In the genomic region with DNA sequence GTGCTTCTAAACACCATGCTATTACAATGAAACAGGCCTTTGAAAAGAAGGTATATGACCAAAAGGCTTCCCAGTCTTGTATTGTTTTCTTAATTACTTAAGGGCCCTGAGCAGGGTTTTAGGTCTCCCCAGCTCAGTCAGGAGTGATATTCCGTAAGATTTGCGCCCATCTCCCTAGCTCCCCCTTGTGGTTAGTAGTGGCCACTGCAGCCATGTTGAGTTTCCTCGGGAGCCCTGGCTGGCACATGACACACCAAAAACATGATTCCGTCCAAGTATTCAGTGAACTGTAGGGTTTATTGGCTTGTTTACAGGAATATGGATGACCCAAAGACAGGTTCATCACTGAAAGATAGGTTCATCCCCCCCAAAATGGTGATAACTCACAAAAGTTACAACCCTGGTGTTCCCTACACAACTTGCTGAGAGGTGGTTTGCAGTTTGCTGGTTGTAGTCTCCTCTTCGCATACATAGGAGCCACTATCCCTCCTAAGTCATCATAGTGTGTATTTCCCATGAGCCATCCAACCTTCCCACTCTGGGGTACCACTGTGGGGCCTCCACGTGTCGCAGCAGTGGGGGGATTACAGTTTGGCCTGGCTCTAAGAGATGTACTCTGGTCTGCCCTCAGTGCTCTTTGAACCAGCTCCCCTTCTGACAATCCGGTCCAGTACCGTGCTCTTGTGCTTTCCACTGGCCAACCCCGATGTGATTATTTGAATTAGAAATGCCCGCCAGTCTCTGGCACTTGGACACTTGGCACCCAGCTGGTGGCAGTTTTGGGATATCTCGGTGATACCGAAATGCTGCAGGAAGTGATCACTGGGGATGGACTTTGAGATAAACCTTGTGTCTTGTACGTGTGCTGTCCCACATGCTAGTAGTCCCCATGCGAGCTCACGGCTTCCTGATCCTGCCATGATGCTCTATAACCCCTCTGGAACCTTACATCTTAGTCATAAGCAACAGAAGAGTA, we compare ENCODE assay signal across 9 mouse cellular contexts. TPM values are rescaled to one million over a fixed set of nuclear protein-coding genes. Genes with fewer than 3 reads are reported as not detected.
DNase-seq lines count a peak whose midpoint lies in the region; ATAC-seq and TF ChIP-seq lines count a peak whose summit lies in the region.
"Had no signal": no experiment of that assay in that cellular context is flagged by ENCODE, and none has a peak within 500 bp of the region (broad histone marks: within the 10 kb centered on the region; RNA-seq: fewer than 3 reads in every experiment).

No protein-coding gene starts in this region.

- H3K9me3 ChIP-seq in embryonic facial prominence, embryonic 10.5 days = no peaks in the 10 kb centered on the region
- no peaks in the 10 kb centered on the region for H3K9me3 ChIP-seq in hindbrain, postnatal 0 days (ENCODE audit: low read length)
- H3K9me3 ChIP-seq in limb, embryonic 14.5 days (ENCODE audit: control insufficient read depth, low read length) = no peaks in the 10 kb centered on the region

- no peak overlapping the region for H3K4me2 ChIP-seq in hindbrain, postnatal 0 days (ENCODE audit: low read depth, low read length)
- no peak overlapping the region for H3K4me2 ChIP-seq in limb, embryonic 14.5 days (replicated peaks; ENCODE audit: low read depth, low read length, severe bottlenecking)

- WGBS in embryonic facial prominence, embryonic 10.5 days = 73% methylated on average over 16 of the region's 16 CpGs
- WGBS in hindbrain, postnatal 0 days = 61% methylated on average over 16 of the region's 16 CpGs
- WGBS in limb, embryonic 14.5 days = 71% methylated on average over 16 of the region's 16 CpGs

- no peak overlapping the region for H3K9ac ChIP-seq in hindbrain, postnatal 0 days (replicated peaks; ENCODE audit: low read length)
- no peak overlapping the region for H3K9ac ChIP-seq in limb, embryonic 14.5 days (ENCODE audit: low read depth, low read length, severe bottlenecking)

- peaks cover 64% of the 10 kb centered on the region for H3K36me3 ChIP-seq in embryonic facial prominence, embryonic 10.5 days (replicated peaks)
- H3K36me3 ChIP-seq in hindbrain, postnatal 0 days (ENCODE audit: insufficient read depth, low read length) = peaks cover 25% of the 10 kb centered on the region; the same call in 1 of the 2 replicates
- peaks cover 47% of the 10 kb centered on the region for H3K36me3 ChIP-seq in limb, embryonic 14.5 days (ENCODE audit: control insufficient read depth, insufficient read depth, low read length)

- peaks cover 7% of the 10 kb centered on the region for H3K4me1 ChIP-seq in embryonic facial prominence, embryonic 10.5 days
- no peaks in the 10 kb centered on the region for H3K4me1 ChIP-seq in hindbrain, postnatal 0 days (ENCODE audit: insufficient read depth, low read length)
- peaks cover 2% of the 10 kb centered on the region; the same call in 1 of the 2 replicates for H3K4me1 ChIP-seq in limb, embryonic 14.5 days (ENCODE audit: control insufficient read depth, insufficient read depth, low read length)

- peak; percentile 61 for DNase-seq in urinary bladder, postnatal 14 days (ENCODE audit: low spot score)
- DNase-seq in urinary bladder, adult 2 months (ENCODE audit: low spot score) = no peak
- peak; percentile 53 for DNase-seq in adrenal gland, adult 8-10 months
- DNase-seq in embryonic facial prominence, embryonic 10.5 days (ENCODE audit: low spot score) = peak; percentile 67
- peak; percentile 56 for DNase-seq in hindbrain, postnatal 0 days (ENCODE audit: low spot score)
- DNase-seq in limb, embryonic 14.5 days (ENCODE audit: low spot score) = no peak
- DNase-seq in naive thymus-derived CD4-positive, alpha-beta T cell, adult 2 months (ENCODE audit: low read depth) = peak; percentile 81
- DNase-seq in thymus, postnatal 4 days = peak; percentile 75

- TF ChIP-seq CTCF in hindbrain, postnatal 0 days (IDR thresholded peaks at IDR 0.05; ENCODE audit: low read depth) = peak; percentile 93

- H3K27ac ChIP-seq in embryonic facial prominence, embryonic 10.5 days (replicated peaks) = no peak overlapping the region
- H3K27ac ChIP-seq in hindbrain, postnatal 0 days = no peak overlapping the region
- H3K27ac ChIP-seq in limb, embryonic 14.5 days (replicated peaks; ENCODE audit: low read depth, low read length) = no peak overlapping the region

- H3K4me3 ChIP-seq in embryonic facial prominence, embryonic 10.5 days = no peak overlapping the region
- H3K4me3 ChIP-seq in hindbrain, postnatal 0 days (ENCODE audit: low read length) = no peak overlapping the region
- no peak overlapping the region for H3K4me3 ChIP-seq in limb, embryonic 14.5 days (replicated peaks; ENCODE audit: low read length)

- no peak for TF ChIP-seq POLR2A in limb, embryonic 14.5 days (IDR thresholded peaks at IDR 0.05; ENCODE audit: borderline replicate concordance, extremely low read depth, insufficient read depth, insufficient read length)

- ATAC-seq in hindbrain, postnatal 0 days = no peak
- peak; percentile 18; the same call in 1 of the 2 replicates for ATAC-seq in limb, embryonic 14.5 days (ENCODE audit: low FRiP score, low read depth)

- no peaks in the 10 kb centered on the region for H3K27me3 ChIP-seq in embryonic facial prominence, embryonic 10.5 days (replicated peaks; ENCODE audit: low read depth, poor library complexity, severe bottlenecking)
- no peaks in the 10 kb centered on the region for H3K27me3 ChIP-seq in hindbrain, postnatal 0 days (ENCODE audit: insufficient read depth, low read length)
- no peaks in the 10 kb centered on the region for H3K27me3 ChIP-seq in limb, embryonic 14.5 days (ENCODE audit: control insufficient read depth, insufficient read depth, low read length)

RNA-seq across cellular contexts. Expression of a gene that starts 16.4 kb away (rescaled TPM):
- polyA plus RNA-seq in urinary bladder, adult 2 months (2012; rRNA removed) = 38.2 and 42.7 TPM in 2 replicates
- total RNA-seq in adrenal gland, adult 8-10 months (2022) = 100 to 1,000 TPM in 2 of 4 experiments, 10 to 100 TPM in 2; 89.8 to 123 (median 106) TPM
- 151 and 152 TPM in 2 replicates for polyA plus RNA-seq in embryonic facial prominence, embryonic 10.5 days (2016; fragmentation: Nextera tagmentation; extraction: Ambion mirVana)
- total RNA-seq in hindbrain, postnatal 0 days (2014; rRNA removed) = 53.3 and 69.6 TPM in 2 replicates
- polyA plus RNA-seq in hindbrain, postnatal 0 days (2015; fragmentation: Nextera tagmentation; extraction: Ambion mirVana) = 95.1 and 96.8 TPM in 2 replicates
- polyA plus RNA-seq in limb, embryonic 14.5 days (2012; rRNA removed) = 99.8 and 105 TPM in 2 replicates
- 104 and 108 TPM in 2 replicates for polyA plus RNA-seq in limb, embryonic 14.5 days (2014; fragmentation: Nextera tagmentation; extraction: Ambion mirVana)

RNA-seq across cellular contexts. Expression of a gene that starts 25.5 kb away (rescaled TPM):
- not detected in 2 replicates for polyA plus RNA-seq in urinary bladder, adult 2 months (2012; rRNA removed)
- total RNA-seq in adrenal gland, adult 8-10 months (2022) = not detected
- not detected in 2 replicates for polyA plus RNA-seq in embryonic facial prominence, embryonic 10.5 days (2016; fragmentation: Nextera tagmentation; extraction: Ambion mirVana)
- not detected in 2 replicates for total RNA-seq in hindbrain, postnatal 0 days (2014; rRNA removed)
- polyA plus RNA-seq in hindbrain, postnatal 0 days (2015; fragmentation: Nextera tagmentation; extraction: Ambion mirVana) = not detected in 2 replicates
- not detected in 2 replicates for polyA plus RNA-seq in limb, embryonic 14.5 days (2012; rRNA removed)
- not detected in 2 replicates for polyA plus RNA-seq in limb, embryonic 14.5 days (2014; fragmentation: Nextera tagmentation; extraction: Ambion mirVana)
- total RNA-seq: gastrocnemius, postnatal 4 days had no signal

RNA-seq across cellular contexts. Expression of a gene that starts 35.1 kb away (rescaled TPM):
- not detected in 2 replicates for polyA plus RNA-seq in urinary bladder, adult 2 months (2012; rRNA removed)
- total RNA-seq in adrenal gland, adult 8-10 months (2022) = not detected
- polyA plus RNA-seq in embryonic facial prominence, embryonic 10.5 days (2016; fragmentation: Nextera tagmentation; extraction: Ambion mirVana) = 0.20 and 0.26 TPM in 2 replicates
- total RNA-seq in hindbrain, postnatal 0 days (2014; rRNA removed) = not detected in 2 replicates
- not detected in 2 replicates for polyA plus RNA-seq in hindbrain, postnatal 0 days (2015; fragmentation: Nextera tagmentation; extraction: Ambion mirVana)
- 0.14 and 0.32 TPM in 2 replicates for polyA plus RNA-seq in limb, embryonic 14.5 days (2012; rRNA removed)
- not detected in 2 replicates for polyA plus RNA-seq in limb, embryonic 14.5 days (2014; fragmentation: Nextera tagmentation; extraction: Ambion mirVana)
- total RNA-seq: gastrocnemius, postnatal 4 days had no signal

RNA-seq across cellular contexts. Expression of a gene that starts 48.0 kb away (rescaled TPM):
- 0.01 TPM in 1 of 2 replicates, not detected in the other for polyA plus RNA-seq in urinary bladder, adult 2 months (2012; rRNA removed)
- not detected for total RNA-seq in adrenal gland, adult 8-10 months (2022)
- not detected in 2 replicates for polyA plus RNA-seq in embryonic facial prominence, embryonic 10.5 days (2016; fragmentation: Nextera tagmentation; extraction: Ambion mirVana)
- total RNA-seq in hindbrain, postnatal 0 days (2014; rRNA removed) = not detected in 2 replicates
- not detected in 2 replicates for polyA plus RNA-seq in hindbrain, postnatal 0 days (2015; fragmentation: Nextera tagmentation; extraction: Ambion mirVana)
- polyA plus RNA-seq in limb, embryonic 14.5 days (2012; rRNA removed) = not detected in 2 replicates
- not detected in 2 replicates for polyA plus RNA-seq in limb, embryonic 14.5 days (2014; fragmentation: Nextera tagmentation; extraction: Ambion mirVana)
- total RNA-seq: gastrocnemius, postnatal 4 days had no signal

RNA-seq across cellular contexts. Expression of a gene that starts 53.1 kb away (rescaled TPM):
- polyA plus RNA-seq in urinary bladder, adult 2 months (2012; rRNA removed) = 14.3 and 16.4 TPM in 2 replicates
- total RNA-seq in adrenal gland, adult 8-10 months (2022) = 10 to 100 TPM; 45.2 to 56.6 (median 46.5) TPM
- polyA plus RNA-seq in embryonic facial prominence, embryonic 10.5 days (2016; fragmentation: Nextera tagmentation; extraction: Ambion mirVana) = 64.5 and 64.6 TPM in 2 replicates
- 31.2 and 42.4 TPM in 2 replicates for total RNA-seq in hindbrain, postnatal 0 days (2014; rRNA removed)
- polyA plus RNA-seq in hindbrain, postnatal 0 days (2015; fragmentation: Nextera tagmentation; extraction: Ambion mirVana) = 42.7 and 42.9 TPM in 2 replicates
- polyA plus RNA-seq in limb, embryonic 14.5 days (2012; rRNA removed) = 19.4 and 21.6 TPM in 2 replicates
- polyA plus RNA-seq in limb, embryonic 14.5 days (2014; fragmentation: Nextera tagmentation; extraction: Ambion mirVana) = 45.3 and 53.4 TPM in 2 replicates

Comparison
In these comparisons a context has a peak if more than half of its experiments do, and no peak if none do; other contexts are left out.
1. DNase-seq: peak in urinary bladder, postnatal 14 days (single experiment), adrenal gland, adult 8-10 months (single experiment), embryonic facial prominence, embryonic 10.5 days (single experiment), hindbrain, postnatal 0 days (single experiment), naive thymus-derived CD4-positive, alpha-beta T cell, adult 2 months (single experiment) and thymus, postnatal 4 days (single experiment); none in urinary bladder, adult 2 months (single experiment) and limb, embryonic 14.5 days (single experiment).